Mouse (Mus musculus) midbrain, embryonic 14.5 days (tissue): Measurements from ENCODE around the gene Eapp. TPM values are rescaled to one million over a fixed set of nuclear protein-coding genes. Genes with fewer than 3 reads are reported as not detected.
A peak's percentile ranks its signal among the peaks of the same experiment; 100 is the strongest.
"Not testable (repeated sequence)": the region's sequence is repeated elsewhere in the genome, so short reads cannot be mapped to it uniquely, and the experiment has no call there.

Experiments
- ATAC-seq: fragments of 200-750 bp; cut with Nextera tagmentation; 2 replicates; pipeline ENCODE4 v1.8.0; 2017; ENCODE audit warnings: moderate number of reproducible peaks, moderate library complexity; ENCODE audit not compliant: low FRiP score, low TSS enrichment
- DNase-seq: peaks from one replicate; pipeline ENCODE4 v3.0.0-alpha.2; 2015
- H3K27ac ChIP-seq: fragments of 300-500 bp; sonication (generic); replicated peaks from 2 replicates; pipeline ENCODE4 v1.5.1; 2014; ENCODE audit warnings: mild to moderate bottlenecking, low read depth, low read length, moderate library complexity
- H3K27me3 ChIP-seq: fragments of 300-500 bp; sonication (generic); 2 replicates; pipeline ENCODE4 v1.6.1; 2014; ENCODE audit warnings: low read length, control low read depth, mixed read lengths; ENCODE audit not compliant: control insufficient read depth, insufficient read depth
- H3K36me3 ChIP-seq: fragments of 300-500 bp; sonication (generic); 2 replicates; pipeline ENCODE4 v1.6.1; 2014; ENCODE audit warnings: low read length, control low read depth; ENCODE audit not compliant: control insufficient read depth, insufficient read depth
- H3K4me1 ChIP-seq: fragments of 300-500 bp; sonication (generic); 2 replicates; pipeline ENCODE4 v1.6.1; 2014; ENCODE audit warnings: mild to moderate bottlenecking, antibody characterized with exemption, low read length, control low read depth; ENCODE audit not compliant: control insufficient read depth, insufficient read depth
- H3K4me2 ChIP-seq: fragments of 300-500 bp; sonication (generic); 2 replicates; pipeline ENCODE4 v1.6.1; 2014; ENCODE audit warnings: mild to moderate bottlenecking, low read length, moderate library complexity
- H3K4me3 ChIP-seq: fragments of 300-500 bp; sonication (generic); replicated peaks from 2 replicates; pipeline ENCODE4 v1.5.1; 2014; ENCODE audit warnings: low read depth, low read length
- H3K9ac ChIP-seq: fragments of 300-500 bp; sonication (generic); replicated peaks from 2 replicates; pipeline ENCODE4 v1.6.1; 2014; ENCODE audit warnings: mild to moderate bottlenecking, low read length, moderate library complexity
- H3K9me3 ChIP-seq: fragments of 300-500 bp; sonication (generic); 2 replicates; pipeline ENCODE4 v1.6.1; 2016; ENCODE audit warnings: low read length, control low read depth, mixed read lengths; ENCODE audit not compliant: control insufficient read depth
- WGBS: fragments of 180-500 bp; shearing (Covaris S2); extraction: QIAGEN DNeasy Blood & Tissue Kit; methylation state at CpG from one replicate; pipeline ENCODE4 v1.1.7; 2014; 5-methylcytosine and 5-hydroxymethylcytosine counted together
- polyA plus RNA-seq: library from polyadenylated mRNA; unstranded; fragments of >200 nt; fragmentation: Nextera tagmentation; extraction: Ambion mirVana; gene quantifications from 2 replicates; pipeline ENCODE4 v1.2.1, GENCODE M21; 2014

Eapp gene
- polyA plus RNA-seq, 1 experiment from 2014 or later = 85.0 TPM

GRCm38 (mm10) chr12:54694847-54695510 lies 718 bp downstream of the Eapp start:
- Histone ChIP-seq H3K27me3 (no peaks in the 10 kb centered on the region), H3K9me3 (no peaks in the 10 kb centered on the region), H3K27ac (peak overlapping the region; percentile 97), H3K4me3 (peak overlapping the region; percentile 81), H3K4me2 (peak overlapping the region; percentile 63), H3K4me1 (peaks cover 6% of the 10 kb centered on the region; the same call in 1 of the 2 replicates), H3K36me3 (peaks cover 27% of the 10 kb centered on the region), H3K9ac (peak overlapping the region; percentile 69)
- DNase-seq = no peak
- ATAC-seq = no peak
- WGBS = 39% methylated on average over 12 of the region's 12 CpGs

GRCm38 (mm10) chr12:54689082-54689481 lies 6.6 kb downstream of the Eapp start:
- no peak overlapping the region for H3K4me3 ChIP-seq
- peaks cover 81% of the 10 kb centered on the region for H3K36me3 ChIP-seq
- no peaks in the 10 kb centered on the region for H3K4me1 ChIP-seq
- H3K27ac ChIP-seq = no peak overlapping the region
- no peak overlapping the region for H3K4me2 ChIP-seq
- ATAC-seq (no peak), DNase-seq (no peak)
- H3K9me3 ChIP-seq = no peaks in the 10 kb centered on the region
- WGBS = 98% methylated on average over 5 of the region's 5 CpGs
- H3K9ac ChIP-seq = no peak overlapping the region
- H3K27me3 ChIP-seq = no peaks in the 10 kb centered on the region

GRCm38 (mm10) chr12:54683182-54683581 lies 12.5 kb downstream of the Eapp start:
- H3K9ac ChIP-seq = no peak overlapping the region
- ATAC-seq (no peak), DNase-seq (peak; percentile 47)
- H3K4me2 ChIP-seq = no peak overlapping the region
- H3K27ac ChIP-seq = no peak overlapping the region
- no peak overlapping the region for H3K4me3 ChIP-seq
- H3K36me3 ChIP-seq = peaks cover 41% of the 10 kb centered on the region
- no peaks in the 10 kb centered on the region for H3K9me3 ChIP-seq
- WGBS = 15% methylated on average over 1 of the region's 1 CpGs
- no peaks in the 10 kb centered on the region for H3K27me3 ChIP-seq
- H3K4me1 ChIP-seq = no peaks in the 10 kb centered on the region

- 96% methylated on average over 9 of the region's 9 CpGs for WGBS
- H3K36me3 ChIP-seq = peaks cover 47% of the 10 kb centered on the region
These were observed 19.0 kb downstream of the Eapp start for GRCm38 (mm10) chr12:54676709-54677108.

GRCm38 (mm10) chr12:54675396-54675795 lies 20.3 kb downstream of the Eapp start:
- H3K27ac ChIP-seq = no peak overlapping the region
- no peaks in the 10 kb centered on the region for H3K4me1 ChIP-seq
- H3K9ac ChIP-seq = no peak overlapping the region
- H3K36me3 ChIP-seq = peaks cover 55% of the 10 kb centered on the region
- no peak for ATAC-seq
- no peaks in the 10 kb centered on the region for H3K27me3 ChIP-seq
- DNase-seq = no peak
- 96% methylated on average over 4 of the region's 4 CpGs for WGBS
- no peak overlapping the region for H3K4me2 ChIP-seq
- no peak overlapping the region for H3K4me3 ChIP-seq
- no peaks in the 10 kb centered on the region for H3K9me3 ChIP-seq

More at GRCm38 (mm10) chr12:54676709-54677108, 19.0 kb downstream of the Eapp start:
- H3K9me3 ChIP-seq = no peaks in the 10 kb centered on the region
- DNase-seq = no peak
- no peaks in the 10 kb centered on the region for H3K4me1 ChIP-seq
- no peak overlapping the region for H3K4me3 ChIP-seq
- ATAC-seq = no peak
- H3K4me2 ChIP-seq = no peak overlapping the region
- H3K9ac ChIP-seq = no peak overlapping the region
- H3K27me3 ChIP-seq = no peaks in the 10 kb centered on the region
- no peak overlapping the region for H3K27ac ChIP-seq

- ATAC-seq = no peak
- Histone ChIP-seq H3K27me3 (no peaks in the 10 kb centered on the region), H3K36me3 (peaks cover 43% of the 10 kb centered on the region), H3K4me3 (no peak overlapping the region), H3K4me1 (no peaks in the 10 kb centered on the region), H3K9ac (no peak overlapping the region), H3K27ac (no peak overlapping the region), H3K9me3 (no peaks in the 10 kb centered on the region), H3K4me2 (no peak overlapping the region)
- no peak for DNase-seq
- 96% methylated on average over 4 of the region's 4 CpGs for WGBS
These were observed 24.4 kb downstream of the Eapp start for GRCm38 (mm10) chr12:54671262-54671661.

GRCm38 (mm10) chr12:54668141-54668540 lies 27.6 kb downstream of the Eapp start:
- peaks cover 26% of the 10 kb centered on the region for H3K36me3 ChIP-seq
- 100% methylated on average over 1 of the region's 1 CpGs for WGBS
- DNase-seq (no peak), ATAC-seq (no peak)
- no peak overlapping the region for H3K27ac ChIP-seq
- H3K9ac ChIP-seq = no peak overlapping the region
- no peaks in the 10 kb centered on the region for H3K9me3 ChIP-seq
- H3K4me2 ChIP-seq = no peak overlapping the region
- H3K4me1 ChIP-seq = no peaks in the 10 kb centered on the region
- H3K4me3 ChIP-seq = no peak overlapping the region
- no peaks in the 10 kb centered on the region for H3K27me3 ChIP-seq

- H3K9ac ChIP-seq = no peak overlapping the region
- H3K4me1 ChIP-seq = no peaks in the 10 kb centered on the region
- no peak overlapping the region for H3K27ac ChIP-seq
- ATAC-seq = no peak
- WGBS = 77% methylated on average over 6 of the region's 6 CpGs
- no peak overlapping the region for H3K4me2 ChIP-seq
- no peak overlapping the region for H3K4me3 ChIP-seq
- 0 out of 2 replicates have a peak, but pooled peaks cover 4% of the 10 kb centered on the region for H3K36me3 ChIP-seq
- DNase-seq = no peak
- no peaks in the 10 kb centered on the region for H3K9me3 ChIP-seq
- H3K27me3 ChIP-seq = no peaks in the 10 kb centered on the region
These were observed 30.2 kb downstream of the Eapp start for GRCm38 (mm10) chr12:54665526-54665925.

GRCm38 (mm10) chr12:54661470-54661869 lies 34.2 kb downstream of the Eapp start:
- H3K4me2 ChIP-seq, H3K36me3 ChIP-seq, H3K27me3 ChIP-seq, H3K4me1 ChIP-seq, H3K27ac ChIP-seq, H3K9ac ChIP-seq, ATAC-seq, H3K9me3 ChIP-seq, H3K4me3 ChIP-seq, DNase-seq: not testable (repeated sequence)
- 75% methylated on average over 5 of the region's 5 CpGs for WGBS
